Mouse (Mus musculus): ENCODE results near the gene Clcn6. TPM values are rescaled to one million over a fixed set of nuclear protein-coding genes. Genes with fewer than 3 reads are reported as not detected.

The Clcn6 gene
- polyA plus RNA-seq, 1 experiment = 59.4 TPM

- no peak overlapping the region for H3K27ac ChIP-seq (ENCODE audit: insufficient read depth, low read length)
- H3K4me3 ChIP-seq (replicated peaks; ENCODE audit: insufficient read depth, low read depth, low read length) = no peak overlapping the region
- H3K4me1 ChIP-seq (ENCODE audit: control insufficient read depth, insufficient read depth, low read length) = peaks cover 41% of the 10 kb centered on the region
- WGBS = 67% methylated on average over 21 of the region's 21 CpGs
- no peaks in the 10 kb centered on the region for H3K27me3 ChIP-seq (ENCODE audit: control insufficient read depth, insufficient read depth, low read length)
- TF ChIP-seq POLR2A (IDR thresholded peaks at IDR 0.05; ENCODE audit: borderline replicate concordance, insufficient read depth, low read length) (no peak), CTCF (IDR thresholded peaks at IDR 0.05; ENCODE audit: borderline replicate concordance, insufficient read depth, low read depth, low read length) (no peak)
- DNase-seq = no peak
Observed at GRCm38 (mm10) chr4:148083176-148083899, 44.7 kb upstream of the Clcn6 start.

GRCm38 (mm10) chr4:148082257-148083044 is 43.8 kb upstream of the Clcn6 start:
- H3K4me3 ChIP-seq (replicated peaks; ENCODE audit: insufficient read depth, low read depth, low read length) = no peak overlapping the region
- no peaks in the 10 kb centered on the region for H3K27me3 ChIP-seq (ENCODE audit: control insufficient read depth, insufficient read depth, low read length)
- DNase-seq = peak; percentile 44 to 56
- H3K27ac ChIP-seq (ENCODE audit: insufficient read depth, low read length) = no peak overlapping the region
- 70% methylated on average over 12 of the region's 12 CpGs for WGBS
- TF ChIP-seq POLR2A (IDR thresholded peaks at IDR 0.05; ENCODE audit: borderline replicate concordance, insufficient read depth, low read length) (no peak), CTCF (IDR thresholded peaks at IDR 0.05; ENCODE audit: borderline replicate concordance, insufficient read depth, low read depth, low read length) (peak; percentile 51; the same call in 1 of the 2 replicates)
- H3K4me1 ChIP-seq (ENCODE audit: control insufficient read depth, insufficient read depth, low read length) = peaks cover 38% of the 10 kb centered on the region

- no peak for DNase-seq
- H3K27me3 ChIP-seq (ENCODE audit: control insufficient read depth, insufficient read depth, low read length) = no peaks in the 10 kb centered on the region
- WGBS = 38% methylated on average over 10 of the region's 10 CpGs
- H3K4me3 ChIP-seq (replicated peaks; ENCODE audit: insufficient read depth, low read depth, low read length) = no peak overlapping the region
- H3K27ac ChIP-seq (ENCODE audit: insufficient read depth, low read length) = peak overlapping the region; percentile 71
- peaks cover 38% of the 10 kb centered on the region for H3K4me1 ChIP-seq (ENCODE audit: control insufficient read depth, insufficient read depth, low read length)
- TF ChIP-seq CTCF (IDR thresholded peaks at IDR 0.05; ENCODE audit: borderline replicate concordance, insufficient read depth, low read depth, low read length) = no peak
- no peak for TF ChIP-seq POLR2A (IDR thresholded peaks at IDR 0.05; ENCODE audit: borderline replicate concordance, insufficient read depth, low read length)
Observed at GRCm38 (mm10) chr4:148081201-148081600, 42.6 kb upstream of the Clcn6 start.

GRCm38 (mm10) chr4:148080597-148080973 is 42.0 kb upstream of the Clcn6 start:
- no peak for TF ChIP-seq POLR2A (IDR thresholded peaks at IDR 0.05; ENCODE audit: borderline replicate concordance, insufficient read depth, low read length)
- no peak for TF ChIP-seq CTCF (IDR thresholded peaks at IDR 0.05; ENCODE audit: borderline replicate concordance, insufficient read depth, low read depth, low read length)
- H3K4me3 ChIP-seq (replicated peaks; ENCODE audit: insufficient read depth, low read depth, low read length) = no peak overlapping the region
- H3K27ac ChIP-seq (ENCODE audit: insufficient read depth, low read length) = peak overlapping the region; percentile 71
- peak; percentile 41 to 64 for DNase-seq
- no peaks in the 10 kb centered on the region for H3K27me3 ChIP-seq (ENCODE audit: control insufficient read depth, insufficient read depth, low read length)
- peaks cover 38% of the 10 kb centered on the region for H3K4me1 ChIP-seq (ENCODE audit: control insufficient read depth, insufficient read depth, low read length)
- WGBS = 19% methylated on average over 1 of the region's 1 CpGs

GRCm38 (mm10) chr4:148079944-148080596 is 41.4 kb upstream of the Clcn6 start:
- peak overlapping the region; percentile 71 for H3K27ac ChIP-seq (ENCODE audit: insufficient read depth, low read length)
- H3K27me3 ChIP-seq (ENCODE audit: control insufficient read depth, insufficient read depth, low read length) = no peaks in the 10 kb centered on the region
- peaks cover 38% of the 10 kb centered on the region for H3K4me1 ChIP-seq (ENCODE audit: control insufficient read depth, insufficient read depth, low read length)
- no peak for TF ChIP-seq CTCF (IDR thresholded peaks at IDR 0.05; ENCODE audit: borderline replicate concordance, insufficient read depth, low read depth, low read length)
- TF ChIP-seq POLR2A (IDR thresholded peaks at IDR 0.05; ENCODE audit: borderline replicate concordance, insufficient read depth, low read length) = no peak
- WGBS = 62% methylated on average over 8 of the region's 8 CpGs
- no peak overlapping the region for H3K4me3 ChIP-seq (replicated peaks; ENCODE audit: insufficient read depth, low read depth, low read length)
- no peak for DNase-seq

- H3K27ac ChIP-seq (ENCODE audit: insufficient read depth, low read length) = no peak overlapping the region
- WGBS = 68% methylated on average over 6 of the region's 6 CpGs
Observed at GRCm38 (mm10) chr4:148079212-148079611, 40.6 kb upstream of the Clcn6 start.

GRCm38 (mm10) chr4:148075881-148076280 is 37.3 kb upstream of the Clcn6 start:
- no peak for DNase-seq
- Histone ChIP-seq H3K27ac (ENCODE audit: insufficient read depth, low read length) (no peak overlapping the region), H3K4me1 (ENCODE audit: control insufficient read depth, insufficient read depth, low read length) (peaks cover 16% of the 10 kb centered on the region), H3K4me3 (replicated peaks; ENCODE audit: insufficient read depth, low read depth, low read length) (no peak overlapping the region), H3K27me3 (ENCODE audit: control insufficient read depth, insufficient read depth, low read length) (no peaks in the 10 kb centered on the region)
- TF ChIP-seq CTCF (IDR thresholded peaks at IDR 0.05; ENCODE audit: borderline replicate concordance, insufficient read depth, low read depth, low read length) (no peak), POLR2A (IDR thresholded peaks at IDR 0.05; ENCODE audit: borderline replicate concordance, insufficient read depth, low read length) (no peak)
- 90% methylated on average over 6 of the region's 6 CpGs for WGBS

More at GRCm38 (mm10) chr4:148079212-148079611, 40.6 kb upstream of the Clcn6 start:
- peaks cover 38% of the 10 kb centered on the region for H3K4me1 ChIP-seq (ENCODE audit: control insufficient read depth, insufficient read depth, low read length)
- TF ChIP-seq POLR2A (IDR thresholded peaks at IDR 0.05; ENCODE audit: borderline replicate concordance, insufficient read depth, low read length) (no peak), CTCF (IDR thresholded peaks at IDR 0.05; ENCODE audit: borderline replicate concordance, insufficient read depth, low read depth, low read length) (peak; percentile 56)
- no peak overlapping the region for H3K4me3 ChIP-seq (replicated peaks; ENCODE audit: insufficient read depth, low read depth, low read length)
- no peaks in the 10 kb centered on the region for H3K27me3 ChIP-seq (ENCODE audit: control insufficient read depth, insufficient read depth, low read length)
- no peak for DNase-seq
